Comparison of ENCODE assay signal across 19 mouse cellular contexts in genomic region chr7:120703888-120704287, GRCm38 (mm10). TPM values are rescaled to one million over a fixed set of nuclear protein-coding genes. Genes with fewer than 3 reads are reported as not detected.
"Had no signal": no experiment of that assay in that cellular context is flagged by ENCODE, and none has a peak within 500 bp of the region (broad histone marks: within the 10 kb centered on the region; RNA-seq: fewer than 3 reads in every experiment).

No protein-coding gene starts in this region.

- H3K4me2 ChIP-seq: limb, embryonic 13.5 days; liver, embryonic 15.5 days; neural tube, embryonic 13.5 days had no signal

- DNase-seq: kidney, adult 8-10 months; kidney, postnatal 25 days; layer of hippocampus, adult 9-11 months; layer of hippocampus, postnatal 36 days; lung, postnatal 36 days; midbrain, embryonic 14.5 days; right cerebral cortex, adult 18-20 months; right cerebral cortex, postnatal 25 days; thymus, adult 18-20 months; thymus, postnatal 14 days had no signal

- H3K4me3 ChIP-seq: limb, embryonic 13.5 days; liver, embryonic 15.5 days; neural tube, embryonic 13.5 days had no signal

- H3K27ac ChIP-seq: limb, embryonic 13.5 days; liver, embryonic 15.5 days; neural tube, embryonic 13.5 days had no signal

- H3K9ac ChIP-seq: limb, embryonic 13.5 days; liver, embryonic 15.5 days; neural tube, embryonic 13.5 days had no signal

- H3K36me3 ChIP-seq: limb, embryonic 13.5 days; liver, embryonic 15.5 days; neural tube, embryonic 13.5 days had no signal

- ATAC-seq: inflammation-experienced regulatory T-cells, adult 6 months; intestine, postnatal 0 days had no signal

- H3K27me3 ChIP-seq: limb, embryonic 13.5 days; liver, embryonic 15.5 days; neural tube, embryonic 13.5 days had no signal

- H3K9me3 ChIP-seq: limb, embryonic 13.5 days; liver, embryonic 15.5 days; neural tube, embryonic 13.5 days had no signal

- H3K4me1 ChIP-seq: neural tube, embryonic 13.5 days had no signal

RNA-seq across cellular contexts. Expression of gene Pdzd9, which starts 33.7 kb away (rescaled TPM):
- total RNA-seq: layer of hippocampus, postnatal 36 days; left cerebral cortex, postnatal 36 days; liver, adult 2 months; monocyte, adult 5-6 weeks had no signal
- polyA plus RNA-seq: liver, adult 2 months; small intestine, adult 2 months had no signal

RNA-seq across cellular contexts. Expression of gene Vwa3a, which starts 35.2 kb away (rescaled TPM):
- total RNA-seq: monocyte, adult 5-6 weeks had no signal
- polyA plus RNA-seq: inflammation-experienced regulatory T-cells, adult 6 months; liver, adult 2 months; liver, embryonic 15.5 days had no signal
